Mouse (Mus musculus): ENCODE measurements around the gene Top3a. TPM values are rescaled to one million over a fixed set of nuclear protein-coding genes. Genes with fewer than 3 reads are reported as not detected.

Top3a gene
- 7.6 and 7.7 TPM in 2 replicates for polyA plus RNA-seq (2012; rRNA removed; ENCODE audit: low replicate concordance)

GRCm38 (mm10) chr11:60776829-60777740 lies at the start of gene Top3a, which contains the start of gene Smcr8:
TSS of gene Top3a (minus strand) at chr11:60777365.
TSS of gene Smcr8 (plus strand) at chr11:60777524.

DNA sequence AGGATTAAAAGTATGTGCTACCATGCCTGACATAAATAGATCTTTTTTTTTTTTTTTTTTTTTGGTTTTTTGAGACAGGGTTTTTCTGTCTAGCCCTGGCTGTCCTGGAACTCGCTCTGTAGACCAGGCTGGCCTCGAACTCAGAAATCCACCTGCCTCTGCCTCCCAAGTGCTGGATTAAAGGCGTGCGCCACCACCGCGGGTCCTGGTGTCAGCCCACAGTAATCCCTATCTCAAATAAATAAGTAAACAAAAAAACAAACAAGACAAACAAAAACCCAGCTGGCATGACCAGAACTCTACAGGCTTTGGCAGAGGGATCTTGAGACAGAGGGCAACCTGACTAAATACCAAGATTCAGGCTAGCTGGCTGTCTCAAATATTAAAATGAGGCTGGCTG lies 34.5 kb upstream of the Top3a start, which contains the start of gene Shmt1:
Gene Shmt1, minus strand, starts transcription at position 101 of the 400 bp plus-strand sequence.

DNA sequence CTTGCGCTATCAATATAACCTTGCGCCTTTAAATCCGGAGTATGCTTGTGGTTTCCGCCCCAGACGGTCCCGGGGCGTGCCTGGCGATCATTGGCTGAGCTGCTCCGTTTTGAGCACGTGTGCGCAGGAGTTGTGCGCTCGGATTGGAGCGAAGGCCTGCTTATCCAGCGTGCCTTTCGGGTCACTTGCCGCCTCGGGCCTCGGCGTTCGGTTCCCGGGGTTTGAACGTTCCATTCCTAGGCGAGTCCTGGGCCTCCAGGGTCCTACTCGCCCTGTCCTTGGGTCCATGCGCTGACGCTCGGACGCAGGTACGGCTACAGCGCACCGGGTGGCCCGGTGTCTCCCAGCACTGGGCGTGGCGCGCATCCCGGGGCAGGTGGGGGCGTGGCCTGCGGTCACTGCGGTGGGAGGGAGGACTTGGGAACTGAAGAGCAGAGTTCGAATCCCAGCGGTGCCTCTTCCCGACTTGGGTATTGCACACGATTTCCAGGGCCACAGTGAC lies 48.9 kb downstream of the Top3a start, which contains the start of gene Mief2:
Gene Mief2, plus strand, starts transcription at position 139 of the 502 bp plus-strand sequence.

GRCm38 (mm10) chr11:60726601-60727391 lies 50.4 kb downstream of the Top3a start, which contains the start of gene Flii:
TSS of gene Flii (minus strand) at chr11:60727263.

GRCm38 (mm10) chr11:60699524-60700075 lies 77.6 kb downstream of the Top3a start, which contains the start of gene Llgl1:
TSS of gene Llgl1 (plus strand) at chr11:60699723.

Other genes starting within 250 kb of the Top3a start
- 30.1 and 33.6 TPM in 2 replicates for gene Alkbh5, start 241.0 kb downstream of the Top3a start, polyA plus RNA-seq (2012; rRNA removed; ENCODE audit: low replicate concordance)
- 65.4 and 75.2 TPM in 2 replicates for gene Llgl1, start 77.6 kb downstream of the Top3a start, polyA plus RNA-seq (2012; rRNA removed; ENCODE audit: low replicate concordance)
- gene Flii, start 50.1 kb downstream of the Top3a start, polyA plus RNA-seq (2012; rRNA removed; ENCODE audit: low replicate concordance) = 190 and 281 TPM in 2 replicates
- 27.3 and 38.2 TPM in 2 replicates for gene Mief2, start 49.0 kb downstream of the Top3a start, polyA plus RNA-seq (2012; rRNA removed; ENCODE audit: low replicate concordance)
- gene Smcr8, start 159 bp upstream of the Top3a start, polyA plus RNA-seq (2012; rRNA removed; ENCODE audit: low replicate concordance) = 11.6 and 19.0 TPM in 2 replicates
- gene Shmt1, start 34.4 kb upstream of the Top3a start, polyA plus RNA-seq (2012; rRNA removed; ENCODE audit: low replicate concordance) = 11.6 and 18.9 TPM in 2 replicates
- gene Dhrs7b, start 53.3 kb upstream of the Top3a start, polyA plus RNA-seq (2012; rRNA removed; ENCODE audit: low replicate concordance) = 27.1 and 57.3 TPM in 2 replicates
- 70.6 and 81.1 TPM in 2 replicates for gene Tmem11, start 101.9 kb upstream of the Top3a start, polyA plus RNA-seq (2012; rRNA removed; ENCODE audit: low replicate concordance)
- 48.7 and 62.6 TPM in 2 replicates for gene Natd1, start 137.4 kb upstream of the Top3a start, polyA plus RNA-seq (2012; rRNA removed; ENCODE audit: low replicate concordance)
- gene Map2k3, start 154.7 kb upstream of the Top3a start, polyA plus RNA-seq (2012; rRNA removed; ENCODE audit: low replicate concordance) = 27.7 and 69.8 TPM in 2 replicates
- 0.37 and 11.9 TPM in 2 replicates for gene Kcnj12, start 245.2 kb upstream of the Top3a start, polyA plus RNA-seq (2012; rRNA removed; ENCODE audit: low replicate concordance)

Measured in mammary gland, adult 2 months (tissue).